Mouse (Mus musculus) liver, embryonic 14.5 days (tissue): ENCODE data around the gene Sf3b1.

Experiments
- CTCF ChIP-seq: IDR thresholded peaks from 2 replicates; pipeline ENCODE4 v1.5.1; 2016; ENCODE audit warnings: antibody characterized with exemption, low read depth, control low read depth
- EP300 ChIP-seq: IDR thresholded peaks from 2 replicates; pipeline ENCODE4 v1.6.1; 2016; ENCODE audit warnings: antibody characterized with exemption, low read depth

GRCm38 (mm10) chr1:54983339-54983738, 43.9 kb downstream of the Sf3b1 start:
- TF ChIP-seq CTCF, result peak; percentile 50
- TF ChIP-seq EP300, result no peak
